Mouse (Mus musculus): ENCODE results near the gene Trip11. TPM values are rescaled to one million over a fixed set of nuclear protein-coding genes. Genes with fewer than 3 reads are reported as not detected.

Trip11 gene
- total RNA-seq, 2 experiments from 2014 or later = 26.1 to 28.6 TPM

DNA sequence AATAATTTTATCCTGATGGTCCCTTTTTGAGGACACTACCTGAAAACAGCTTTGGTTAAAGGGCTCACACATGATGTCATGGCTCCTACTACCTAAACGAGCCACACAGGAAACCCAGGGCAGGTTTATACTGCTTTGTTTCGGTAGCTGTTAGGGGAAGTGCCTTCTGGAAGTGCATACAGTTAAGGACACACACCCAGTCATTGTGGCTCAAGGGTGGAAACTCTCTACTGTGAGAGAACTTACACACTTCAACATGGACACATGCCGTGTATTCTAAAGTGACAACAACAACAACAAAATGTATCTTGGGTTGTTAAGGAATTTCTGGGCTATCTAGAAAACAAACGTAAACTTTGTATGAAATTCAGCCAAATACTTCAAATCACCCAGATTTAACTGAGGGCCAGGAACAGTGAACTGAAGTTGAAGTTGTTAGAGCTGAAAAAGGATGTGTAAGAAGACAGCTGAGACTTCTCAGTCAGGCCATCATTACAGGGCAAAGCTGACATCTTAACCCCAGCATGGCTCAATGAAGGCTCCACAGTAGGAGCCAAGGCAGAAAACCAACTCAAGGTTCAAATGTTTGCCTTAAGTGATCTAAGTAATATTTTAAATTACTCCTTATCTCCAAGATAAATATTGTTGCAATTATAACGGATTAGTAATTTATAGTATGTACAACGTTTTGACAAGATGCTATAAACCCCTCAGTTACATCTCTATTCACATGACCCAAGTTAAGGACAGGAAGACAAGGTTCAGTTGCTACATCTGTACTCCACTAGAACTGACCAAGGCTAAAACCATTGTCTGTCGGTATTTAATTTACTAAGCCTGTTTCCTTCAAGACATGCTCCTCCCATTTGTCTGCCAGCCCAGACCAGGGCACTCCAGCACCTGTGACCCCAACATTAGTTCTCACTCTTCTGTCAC is 80.6 kb downstream of the Trip11 start:
- no peak for DNase-seq (ENCODE audit: extremely low spot score in 1 of 2, low spot score in 1 of 2)

DNA sequence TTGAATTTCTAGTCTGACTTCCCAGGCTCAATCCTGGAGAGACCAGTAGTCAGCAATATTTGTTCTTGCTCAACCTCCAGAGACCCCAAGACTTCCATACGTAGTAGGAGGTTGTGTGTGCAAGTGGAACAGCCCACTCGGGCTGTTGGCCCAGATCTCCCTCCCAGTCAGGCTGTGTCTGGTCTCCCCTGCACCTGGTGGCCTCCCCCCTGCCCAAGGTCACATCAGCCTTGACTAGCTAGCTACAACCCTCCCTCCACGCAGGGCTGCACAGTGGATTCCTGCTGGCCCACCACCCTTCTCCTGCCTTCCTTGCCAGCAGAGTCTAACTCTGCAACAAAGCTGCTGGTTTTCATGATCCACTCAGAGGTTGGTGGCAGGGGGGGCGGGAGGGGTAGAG is 81.8 kb downstream of the Trip11 start:
- no peak for DNase-seq (ENCODE audit: extremely low spot score in 1 of 2, low spot score in 1 of 2)

DNA sequence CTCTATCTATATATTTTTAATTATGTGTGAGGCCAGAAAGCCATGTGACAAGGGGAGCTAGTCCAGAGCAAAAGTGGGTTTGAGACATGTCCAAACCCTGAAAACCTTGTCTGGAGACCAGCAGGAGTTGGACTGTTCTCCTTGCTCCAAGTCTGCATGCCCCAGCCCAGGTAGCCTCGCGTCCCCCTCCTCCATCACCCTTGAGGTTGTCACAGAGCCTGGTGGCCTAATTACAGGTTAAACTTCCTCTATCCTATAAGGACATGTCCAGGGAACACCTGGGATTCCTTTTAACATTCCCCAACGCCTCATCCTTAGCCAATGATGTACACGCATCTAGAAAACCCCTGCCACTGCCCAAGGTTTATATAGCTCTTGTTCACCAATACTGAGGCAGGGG is 89.9 kb downstream of the Trip11 start:
- DNase-seq (ENCODE audit: extremely low spot score in 1 of 2, low spot score in 1 of 2) = no peak

DNA sequence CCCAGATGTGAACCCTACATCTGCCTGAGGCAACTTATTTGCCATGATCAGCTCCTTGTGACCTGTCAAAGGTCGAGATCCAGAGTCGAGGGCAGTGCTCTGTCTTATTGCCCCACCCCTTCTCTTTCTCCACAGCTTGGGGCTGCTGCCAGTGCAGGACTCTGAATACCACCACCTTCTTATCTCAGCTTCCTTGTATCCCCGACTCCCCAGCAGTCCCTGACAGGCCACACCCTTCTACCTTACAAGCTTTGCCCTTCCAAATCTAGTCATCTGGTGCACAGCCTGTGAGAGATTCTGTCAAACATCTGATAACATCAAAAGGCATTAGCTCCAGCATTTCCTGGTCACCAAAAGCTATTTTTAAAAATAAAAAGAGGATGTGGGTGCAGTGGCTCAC is 91.5 kb downstream of the Trip11 start:
- DNase-seq (ENCODE audit: extremely low spot score in 1 of 2, low spot score in 1 of 2) = no peak

DNA sequence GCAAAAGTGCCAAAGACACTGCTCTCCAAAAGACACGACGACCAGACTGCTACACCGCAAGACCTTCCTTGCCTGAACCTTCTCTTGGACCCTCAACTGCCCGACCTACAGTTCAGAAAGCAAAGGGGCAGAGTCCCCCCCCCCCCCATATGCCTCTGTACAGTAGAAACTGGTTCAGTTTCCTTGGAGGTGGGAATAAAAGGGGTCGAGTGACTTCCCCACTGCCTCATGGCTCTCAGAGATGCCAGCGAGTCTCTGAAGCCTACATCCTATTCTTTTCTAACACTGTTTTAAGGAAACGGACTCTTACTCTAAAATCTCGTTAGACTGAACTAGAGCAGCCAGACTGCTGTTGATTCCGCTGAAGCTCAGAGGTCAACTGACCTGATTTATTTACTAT is 93.5 kb downstream of the Trip11 start:
- no peak for DNase-seq (ENCODE audit: extremely low spot score in 1 of 2, low spot score in 1 of 2)

DNA sequence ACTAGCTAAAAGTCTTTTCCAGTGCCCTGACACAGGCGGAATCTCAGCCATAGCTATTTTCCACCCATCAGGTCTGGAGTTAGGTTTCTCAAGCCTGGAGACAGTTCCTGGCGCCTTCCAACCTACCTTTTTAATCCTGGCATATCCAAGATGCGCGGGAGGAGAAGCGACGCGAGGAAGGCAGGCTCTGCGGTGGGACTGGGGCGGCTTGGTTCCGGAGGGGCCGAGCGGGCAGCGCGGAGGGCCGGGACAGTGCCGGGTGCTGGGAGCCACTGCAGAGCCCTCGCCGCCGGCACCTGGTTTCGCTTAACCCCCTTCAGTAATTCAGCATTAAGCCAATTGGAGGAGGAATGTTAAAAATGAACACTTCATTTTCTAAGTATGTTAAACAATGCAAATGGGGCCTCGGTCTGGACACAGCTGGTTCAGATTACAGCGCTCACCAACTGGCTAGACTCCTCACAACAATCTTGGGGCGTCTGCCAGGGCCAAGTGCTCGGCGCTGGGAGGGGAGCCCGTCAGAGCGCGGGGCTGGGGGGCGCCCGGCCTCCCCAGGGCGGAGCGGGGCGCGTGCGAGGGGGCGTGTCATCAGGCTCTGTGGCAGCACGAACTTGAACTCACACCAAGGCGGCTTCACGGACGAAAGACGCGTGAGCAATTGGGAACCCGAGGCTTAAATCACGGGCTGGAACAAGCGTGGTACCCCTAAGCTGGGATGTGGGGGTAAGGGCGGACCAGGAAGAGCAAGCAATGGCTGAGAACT is 94.3 kb downstream of the Trip11 start, which contains the start of gene Fbln5:
TSS of gene Fbln5 (minus strand) at position 448 of the 763 bp plus-strand sequence.
- no peak for DNase-seq (ENCODE audit: extremely low spot score in 1 of 2, low spot score in 1 of 2)

DNA sequence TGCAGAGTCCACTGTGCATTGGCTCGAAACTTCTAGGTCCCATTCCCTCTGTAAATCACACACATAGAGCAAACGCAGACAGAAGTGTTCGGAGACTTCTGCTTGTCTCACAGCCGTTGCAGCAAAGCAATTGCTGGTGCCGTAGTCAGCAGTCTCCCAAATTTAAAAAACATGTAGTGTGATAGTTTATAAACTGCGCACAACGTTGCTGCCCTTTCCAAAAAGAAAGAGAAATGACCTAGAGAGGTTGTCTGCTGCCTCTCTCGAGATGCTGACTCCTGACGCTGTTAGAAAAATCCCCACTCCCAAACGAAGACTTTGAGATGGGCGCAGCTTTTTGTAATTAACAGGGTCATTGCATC is 94.8 kb downstream of the Trip11 start:
- DNase-seq (ENCODE audit: extremely low spot score in 1 of 2, low spot score in 1 of 2) = no peak

DNA sequence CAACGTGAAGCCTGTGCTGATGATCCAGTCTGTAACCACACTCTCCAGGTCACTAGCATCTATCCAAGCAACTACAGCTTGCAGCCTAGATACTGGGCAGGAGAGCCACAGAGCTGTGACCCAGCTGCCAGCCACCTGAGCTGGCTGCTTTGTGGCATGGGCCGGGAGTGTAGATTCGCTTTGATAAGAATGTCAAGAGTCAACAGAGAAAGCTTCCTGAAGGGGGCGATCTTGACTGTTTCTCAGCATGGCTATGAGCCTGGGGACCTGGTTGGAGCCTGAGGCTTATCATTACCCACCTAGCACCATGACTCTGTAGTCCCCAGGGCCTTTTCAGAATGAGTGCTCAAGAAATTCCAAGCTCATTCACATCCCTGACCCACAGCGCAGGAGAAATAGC is 96.3 kb downstream of the Trip11 start:
- no peak for DNase-seq (ENCODE audit: extremely low spot score in 1 of 2, low spot score in 1 of 2)

DNA sequence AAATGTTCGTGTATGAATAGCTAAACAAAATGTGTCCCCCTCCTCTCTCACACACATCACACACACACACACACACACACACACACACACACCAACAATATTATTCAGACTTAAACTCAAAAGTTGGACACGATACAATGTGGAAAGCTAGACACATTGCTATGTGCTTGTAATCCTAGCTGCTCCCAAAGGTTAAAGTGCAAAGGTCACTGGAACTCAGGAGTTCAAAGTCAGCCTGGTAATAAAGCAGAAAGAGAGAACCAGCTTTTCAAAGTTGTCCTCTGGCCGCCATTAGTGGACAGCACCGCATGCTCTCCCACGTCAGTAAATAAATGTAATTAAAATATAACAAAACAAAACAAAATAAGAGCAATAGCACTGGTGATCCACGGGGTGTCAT is 97.3 kb downstream of the Trip11 start:
- DNase-seq (ENCODE audit: extremely low spot score in 1 of 2, low spot score in 1 of 2) = no peak

DNA sequence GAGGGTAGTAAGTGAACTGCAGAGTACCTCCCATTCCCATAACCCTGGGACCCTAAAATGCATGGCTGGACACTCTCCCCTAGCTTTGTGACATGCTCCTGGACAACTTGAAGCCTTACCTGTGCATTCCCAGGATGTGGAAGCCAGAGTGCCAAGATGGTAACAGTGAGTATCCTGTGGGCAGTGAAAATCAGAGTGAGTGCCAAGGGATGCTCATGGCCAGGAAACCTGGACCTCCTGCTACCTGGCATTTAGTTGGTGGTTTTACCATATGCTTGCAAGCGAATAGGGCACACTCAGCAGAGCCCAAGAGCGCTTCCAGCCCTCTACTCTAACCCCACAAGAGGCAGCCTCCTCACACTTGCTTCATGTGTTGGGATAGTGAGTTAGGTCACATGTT is 98.6 kb downstream of the Trip11 start:
- DNase-seq (ENCODE audit: extremely low spot score in 1 of 2, low spot score in 1 of 2) = no peak

DNA sequence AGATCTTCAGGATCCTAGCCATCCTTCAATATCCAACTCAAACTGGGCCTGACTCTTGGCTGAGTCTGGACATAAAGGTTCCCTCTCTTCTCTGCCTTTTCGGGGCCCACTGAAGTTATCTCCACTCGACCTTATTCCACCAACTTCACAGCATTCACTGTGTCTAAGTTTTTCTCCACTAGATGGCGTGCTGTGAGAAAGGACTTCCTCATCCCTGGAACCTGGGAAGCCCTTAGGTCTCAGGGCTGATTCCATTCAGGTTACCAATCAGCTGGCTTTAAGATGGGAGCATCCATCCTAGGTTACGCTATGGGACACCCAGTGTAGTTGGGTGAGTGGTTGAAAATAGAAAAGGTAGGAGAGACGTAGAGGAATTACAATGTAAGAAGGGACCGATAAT is 101.9 kb downstream of the Trip11 start:
- no peak for DNase-seq (ENCODE audit: extremely low spot score in 1 of 2, low spot score in 1 of 2)

DNA sequence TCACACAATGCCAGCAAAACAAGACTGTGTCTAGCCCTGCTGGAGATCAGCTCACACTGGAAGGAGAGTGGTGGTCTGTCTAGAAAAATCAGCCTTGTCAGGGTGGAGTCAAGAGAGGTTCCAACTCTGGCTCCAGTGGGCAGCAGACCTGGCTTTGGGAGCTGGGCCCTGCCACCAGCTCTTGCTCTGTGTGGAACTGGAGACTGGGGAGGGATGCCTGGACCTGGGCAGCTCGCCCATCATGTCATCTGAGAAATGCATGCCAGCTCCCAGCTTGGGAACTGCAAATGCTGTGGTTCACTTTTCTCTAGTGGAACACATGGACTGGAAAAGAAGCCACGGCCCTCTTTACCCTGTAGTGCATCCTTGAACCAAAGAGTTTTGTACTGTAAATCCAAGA is 102.6 kb downstream of the Trip11 start:
- no peak for DNase-seq (ENCODE audit: extremely low spot score in 1 of 2, low spot score in 1 of 2)

DNA sequence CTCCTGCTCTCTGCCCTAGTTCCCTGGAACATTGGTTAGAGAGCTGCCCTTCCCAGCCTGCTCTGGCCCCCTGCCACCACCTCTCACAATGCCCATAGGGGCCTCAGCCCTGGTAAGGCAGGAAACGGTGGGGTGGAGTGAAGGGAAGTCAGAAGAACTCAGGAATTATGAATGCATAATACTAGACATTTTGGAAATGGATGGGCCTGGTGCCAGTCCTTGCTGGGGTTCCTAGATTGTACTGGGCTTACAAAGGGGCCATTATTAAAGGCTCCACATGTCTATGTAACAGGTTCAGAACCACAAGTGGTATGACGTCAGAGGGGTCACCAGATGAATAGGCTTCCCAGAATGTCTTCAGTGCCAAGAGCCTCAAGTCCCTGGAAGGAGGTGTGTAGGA is 105.7 kb downstream of the Trip11 start:
- DNase-seq (ENCODE audit: extremely low spot score in 1 of 2, low spot score in 1 of 2) = no peak

DNA sequence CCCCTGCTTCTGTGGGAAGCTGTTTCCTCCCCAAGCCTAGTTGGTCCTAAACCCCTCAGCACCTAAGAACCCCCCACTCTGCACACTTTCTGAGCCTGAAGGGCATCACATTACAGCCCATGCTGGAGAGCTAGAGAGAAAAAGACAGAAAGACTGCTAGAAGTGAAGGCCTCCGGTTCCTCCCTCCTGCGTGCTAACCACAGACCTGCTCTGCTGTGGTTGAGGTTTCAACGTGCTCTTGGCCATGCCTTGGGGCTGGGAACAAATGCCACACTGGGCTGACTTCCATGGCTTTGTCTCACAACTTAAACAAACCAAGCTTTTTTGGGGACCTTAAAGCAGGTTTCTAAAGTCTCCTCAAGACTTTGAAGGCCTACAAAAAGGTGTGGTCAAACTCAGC is 110.6 kb downstream of the Trip11 start:
- DNase-seq (ENCODE audit: extremely low spot score in 1 of 2, low spot score in 1 of 2) = no peak

DNA sequence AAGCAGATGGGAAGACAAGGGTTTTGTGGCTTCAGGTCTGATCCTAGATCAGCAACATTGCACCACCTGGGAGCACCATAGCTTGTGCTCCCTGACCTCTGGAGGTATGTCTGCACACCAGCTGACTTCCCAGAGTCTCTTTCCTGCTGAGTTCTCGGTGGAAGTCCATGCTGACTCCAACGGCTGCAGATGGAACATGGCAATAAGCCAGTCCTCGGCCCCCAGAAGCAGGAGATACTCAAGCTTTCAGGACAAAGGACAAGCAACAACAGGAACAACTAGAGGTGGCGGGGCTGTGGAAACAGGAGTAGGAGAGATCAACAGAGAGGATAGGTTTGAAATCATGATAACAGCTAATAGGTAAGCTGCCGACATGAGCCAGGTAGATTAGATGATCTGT is 111.3 kb downstream of the Trip11 start:
- no peak for DNase-seq (ENCODE audit: extremely low spot score in 1 of 2, low spot score in 1 of 2)

DNA sequence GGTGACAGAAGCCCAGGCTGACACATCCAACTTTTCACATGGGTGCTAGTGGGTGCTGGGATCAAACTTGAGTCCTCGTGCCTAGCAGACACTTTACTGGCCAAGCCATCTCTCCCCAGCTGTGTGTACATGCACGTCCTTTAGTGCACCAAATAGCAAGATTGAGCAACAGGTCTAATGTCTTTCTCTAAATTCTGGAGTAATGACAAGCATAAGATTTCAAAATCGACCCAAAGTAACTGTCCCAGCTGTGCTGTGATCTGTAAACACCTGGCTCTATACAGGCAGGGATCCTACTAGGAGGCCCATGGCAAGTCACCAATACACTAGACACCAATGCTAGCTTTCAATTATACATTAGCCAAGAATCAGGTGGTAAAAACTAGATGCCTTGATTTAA is 112.0 kb downstream of the Trip11 start:
- DNase-seq (ENCODE audit: extremely low spot score in 1 of 2, low spot score in 1 of 2) = no peak

DNA sequence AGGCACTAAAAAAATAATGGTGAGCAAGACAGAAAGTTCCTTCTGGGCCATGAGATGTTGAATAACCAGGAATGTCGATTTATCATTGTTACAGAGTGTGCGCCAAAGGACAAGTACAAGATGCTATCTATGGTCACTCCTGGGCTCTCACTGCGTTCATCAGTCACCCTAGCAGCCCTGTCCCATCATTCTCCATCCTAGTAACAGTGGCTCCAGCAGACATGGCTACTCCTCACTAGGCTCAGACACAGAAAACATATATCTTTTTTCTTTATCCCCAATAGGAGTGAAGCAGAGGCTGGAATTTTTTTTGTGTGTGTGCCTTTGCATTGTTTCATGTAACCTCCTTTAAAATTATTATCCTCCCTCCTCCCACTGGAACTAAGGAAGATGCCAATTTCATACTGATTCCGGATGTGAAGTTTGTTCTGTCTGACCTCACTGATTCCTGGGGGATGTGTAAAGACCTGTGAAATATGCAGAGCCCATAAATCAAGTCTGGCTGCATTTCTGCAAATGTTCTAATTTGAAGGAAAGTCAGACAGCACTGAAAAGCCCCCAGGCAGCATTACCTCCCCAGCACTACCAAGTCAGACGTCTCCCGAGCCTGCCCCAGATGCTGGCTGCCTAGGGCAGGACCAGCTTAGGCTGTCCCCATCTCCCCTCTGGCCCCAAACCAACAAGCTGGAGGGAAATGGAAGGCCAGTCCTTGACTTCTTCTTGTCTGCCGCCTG is 114.7 kb downstream of the Trip11 start:
- no peak for DNase-seq (ENCODE audit: extremely low spot score in 1 of 2, low spot score in 1 of 2)

DNA sequence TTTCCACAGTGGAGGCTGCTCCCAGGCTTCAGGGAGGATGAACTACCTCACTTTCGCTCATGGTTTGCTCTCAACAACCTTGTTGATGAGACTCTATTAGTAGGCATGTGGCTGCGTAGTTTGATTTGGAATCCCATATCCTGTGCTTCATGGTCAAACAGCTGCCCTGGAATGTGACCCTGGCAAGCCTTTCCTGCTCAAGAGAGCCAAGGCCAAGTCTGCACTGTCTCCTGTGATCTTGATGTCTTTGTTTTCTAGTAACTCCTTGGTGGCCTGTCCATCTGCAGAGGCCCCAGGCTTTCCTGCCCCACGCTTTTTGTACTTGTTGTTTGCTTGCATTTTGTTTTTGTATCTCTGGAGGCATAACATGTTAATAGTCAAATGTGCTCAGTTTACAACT is 118.6 kb downstream of the Trip11 start:
- DNase-seq (ENCODE audit: extremely low spot score in 1 of 2, low spot score in 1 of 2) = no peak

DNA sequence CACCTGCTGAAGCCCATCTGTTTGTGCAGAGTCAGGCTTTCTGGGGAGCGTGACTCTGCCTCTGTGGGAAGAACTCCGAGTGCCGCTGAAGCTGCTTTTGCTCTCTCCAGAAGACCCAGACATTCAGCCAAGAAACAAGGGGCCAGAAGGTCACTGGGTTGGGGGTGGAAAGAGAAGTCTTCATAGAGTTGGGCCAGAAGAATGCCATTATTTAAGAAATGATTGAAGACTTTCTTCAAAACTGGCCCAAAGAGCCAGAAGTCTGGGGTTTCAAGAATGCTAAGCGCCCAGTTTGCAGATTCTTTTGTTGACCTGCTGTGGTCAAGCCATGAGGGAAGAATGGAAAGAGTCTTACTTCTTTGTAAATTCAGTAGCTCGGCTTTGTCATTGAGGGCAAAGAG is 119.8 kb downstream of the Trip11 start:
- no peak for DNase-seq (ENCODE audit: extremely low spot score in 1 of 2, low spot score in 1 of 2)

DNA sequence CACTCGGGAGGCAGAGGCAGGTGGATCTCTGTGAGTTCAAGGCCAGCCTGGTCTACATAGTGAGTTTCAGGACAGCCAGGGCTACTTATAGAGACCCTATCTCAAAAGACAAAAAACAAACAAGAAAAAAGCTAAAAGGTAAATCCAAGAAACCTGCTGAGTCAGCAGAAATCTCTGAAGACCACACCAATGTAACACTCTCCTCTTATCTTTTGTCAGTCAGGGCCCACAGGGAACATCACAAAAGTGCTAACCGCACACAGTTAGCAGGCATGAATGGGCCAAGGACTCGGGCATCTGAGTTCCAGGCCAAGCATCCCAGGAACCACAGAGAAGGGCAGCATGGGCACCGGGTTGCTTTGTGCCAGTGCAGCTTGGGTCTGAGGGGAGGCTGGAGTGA is 120.4 kb downstream of the Trip11 start:
- no peak for DNase-seq (ENCODE audit: extremely low spot score in 1 of 2, low spot score in 1 of 2)

DNA sequence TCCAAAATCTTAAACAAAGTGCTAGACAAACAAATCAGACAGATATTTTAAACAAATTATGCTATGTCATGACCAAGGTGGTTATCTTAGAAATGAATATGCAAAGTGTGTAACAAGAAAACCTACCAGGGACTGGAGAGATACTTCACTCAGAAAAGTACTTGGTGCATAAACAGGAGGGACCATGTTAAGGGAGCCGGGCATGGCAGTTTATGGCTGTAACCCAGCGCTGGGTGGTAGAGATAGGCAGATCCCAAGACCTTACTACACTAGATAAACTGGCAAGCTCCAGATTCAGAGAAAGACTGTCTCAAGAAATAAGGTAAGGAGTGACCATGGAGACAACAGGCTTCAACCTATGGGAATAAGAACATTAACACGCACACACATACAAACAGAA is 123.3 kb downstream of the Trip11 start:
- DNase-seq (ENCODE audit: extremely low spot score in 1 of 2, low spot score in 1 of 2) = no peak

Data from layer of hippocampus, postnatal 25 days (tissue).